Mouse (Mus musculus) inflammation-experienced regulatory T-cells, adult 16 weeks (primary cell): ENCODE data around the gene H2-Q4. TPM values are rescaled to one million over a fixed set of nuclear protein-coding genes. Genes with fewer than 3 reads are reported as not detected.

Experiments used
- polyA plus RNA-seq: library from polyadenylated mRNA; unstranded; fragments of 100-300 nt; shearing (Covaris generic); gene quantifications from one replicate; pipeline ENCODE4 v1.2.1, GENCODE M21; 2017

H2-Q4 gene
- polyA plus RNA-seq = 36.3 TPM

DNA sequence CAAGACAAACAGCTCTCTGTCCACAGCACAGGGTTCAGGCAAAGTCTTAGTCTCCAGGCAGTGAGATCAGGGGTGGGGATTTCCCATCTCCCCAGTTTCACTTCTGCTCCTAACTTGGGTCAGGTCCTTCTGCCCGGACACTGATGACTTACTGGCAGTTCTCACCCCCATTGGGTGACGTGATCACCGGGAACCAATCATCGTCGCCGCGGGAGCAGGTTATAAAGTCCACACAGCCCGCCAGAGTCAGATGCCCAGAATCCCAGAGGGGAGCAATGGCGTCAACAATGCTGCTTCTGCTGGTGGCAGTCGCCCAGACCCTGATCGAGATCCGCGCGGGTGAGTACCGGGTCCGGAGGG is at the start of gene H2-Q4:
TSS of gene H2-Q4 (plus strand) at position 249 of the 360 bp plus-strand sequence.

DNA sequence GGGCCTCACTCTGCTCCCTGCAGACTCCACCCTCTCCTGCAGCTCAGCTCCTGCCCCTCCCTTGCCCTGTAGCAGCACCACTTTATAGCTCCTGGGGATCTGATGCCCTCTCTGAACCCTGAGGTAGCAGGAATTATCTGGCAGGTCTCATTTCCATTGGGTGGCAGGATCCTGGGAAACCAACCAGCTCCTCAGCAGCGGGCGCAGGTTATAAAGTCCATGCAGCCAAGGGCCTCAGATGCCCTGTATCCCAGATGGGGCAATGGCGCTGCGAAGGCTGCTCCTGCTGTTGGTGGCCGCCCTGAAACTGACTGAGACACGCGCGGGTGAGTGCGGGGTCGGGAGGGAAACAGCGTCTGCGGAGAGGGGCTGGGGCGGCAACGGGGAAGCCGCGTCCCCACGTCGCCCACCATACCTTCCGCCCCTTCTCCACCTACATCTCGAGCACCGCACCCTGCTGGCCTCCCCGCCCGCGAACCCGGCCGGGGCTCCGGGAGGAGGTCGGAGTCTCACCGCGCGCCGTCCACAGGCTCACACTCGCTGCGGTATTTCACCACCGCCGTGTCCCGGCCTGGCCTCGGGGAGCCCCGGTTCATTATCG is 37.2 kb upstream of the H2-Q4 start, which contains the start of gene H2-Q2:
TSS of gene H2-Q2 (plus strand) at position 172 of the 601 bp plus-strand sequence.

DNA sequence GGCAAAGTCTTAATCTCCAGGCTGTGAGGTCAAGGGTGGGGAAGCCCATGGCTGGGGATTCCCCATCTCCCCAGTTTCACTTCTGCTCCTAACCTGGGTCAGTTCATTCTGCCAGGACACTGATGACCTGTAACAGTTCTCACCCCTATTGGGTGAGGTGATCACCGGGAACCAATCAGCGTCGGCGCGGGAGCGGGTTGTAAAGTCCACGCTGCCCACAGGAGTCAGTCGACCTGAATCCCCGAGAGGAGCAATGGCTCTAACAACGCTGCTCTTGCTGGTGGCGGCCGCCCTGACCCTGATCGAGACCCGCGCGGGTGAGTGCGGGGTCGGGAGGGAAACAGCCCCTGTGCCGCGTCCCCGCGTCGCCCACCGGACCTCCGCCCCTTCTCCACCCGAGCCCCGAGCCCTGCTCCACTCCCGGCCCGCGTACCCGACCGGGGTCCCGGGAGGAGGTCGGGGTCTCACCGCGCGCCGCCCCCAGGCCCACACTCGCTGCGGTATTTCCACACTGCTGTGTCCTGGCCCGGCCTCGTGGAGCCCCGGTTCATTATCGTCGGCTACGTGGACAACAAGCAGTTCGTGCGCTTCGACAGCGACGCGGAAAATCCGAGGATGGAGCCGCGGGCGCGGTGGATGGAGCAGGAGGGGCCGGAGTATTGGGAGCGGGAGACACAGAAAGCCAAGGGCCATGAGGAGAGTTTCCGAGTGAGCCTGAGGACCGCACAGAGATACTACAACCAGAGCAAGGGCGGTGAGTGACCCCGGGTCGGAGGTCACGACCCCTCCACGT is 45.4 kb downstream of the H2-Q4 start, which contains the start of gene H2-Q6:
TSS of gene H2-Q6 (plus strand) at position 227 of the 793 bp plus-strand sequence.

Other genes starting within 250 kb of the H2-Q4 start
- gene Apom, start 247.6 kb upstream of the H2-Q4 start, polyA plus RNA-seq = not detected
- 48.9 TPM for gene Bag6, start 244.4 kb upstream of the H2-Q4 start, polyA plus RNA-seq
- gene Prrc2a, start 214.7 kb upstream of the H2-Q4 start, polyA plus RNA-seq = 17.8 TPM
- gene Aif1, start 203.5 kb upstream of the H2-Q4 start, polyA plus RNA-seq = 7.4 TPM
- gene Lst1, start 191.2 kb upstream of the H2-Q4 start, polyA plus RNA-seq = 9.5 TPM
- gene Ltb, start 185.2 kb upstream of the H2-Q4 start, polyA plus RNA-seq = 1,703 TPM
- 46.9 TPM for gene Tnf, start 177.6 kb upstream of the H2-Q4 start, polyA plus RNA-seq
- 140 TPM for gene Lta, start 174.3 kb upstream of the H2-Q4 start, polyA plus RNA-seq
- gene Gm16181, start 158.8 kb upstream of the H2-Q4 start, polyA plus RNA-seq = 1.6 TPM
- 8.7 TPM for gene Atp6v1g2, start 146.0 kb upstream of the H2-Q4 start, polyA plus RNA-seq
- gene Nfkbil1, start 143.8 kb upstream of the H2-Q4 start, polyA plus RNA-seq = 23.1 TPM
- 257 TPM for gene Ddx39b, start 137.9 kb upstream of the H2-Q4 start, polyA plus RNA-seq
- 7,111 TPM for gene H2-D1, start 116.9 kb upstream of the H2-Q4 start, polyA plus RNA-seq
- gene H2-Q1, start 59.2 kb upstream of the H2-Q4 start, polyA plus RNA-seq = 0.34 TPM
- 20.6 TPM for gene H2-Q2, start 37.4 kb upstream of the H2-Q4 start, polyA plus RNA-seq
- 1,066 TPM for gene H2-Q6, start 45.2 kb downstream of the H2-Q4 start, polyA plus RNA-seq
- gene H2-Q7, start 59.5 kb downstream of the H2-Q4 start, polyA plus RNA-seq = 2,802 TPM
- gene H2-Q10, start 90.5 kb downstream of the H2-Q4 start, polyA plus RNA-seq = 30.8 TPM
- gene Pou5f1, start 126.4 kb downstream of the H2-Q4 start, polyA plus RNA-seq = 0.22 TPM
- gene Tcf19, start 137.2 kb downstream of the H2-Q4 start, polyA plus RNA-seq = 22.1 TPM
- gene Cchcr1, start 137.5 kb downstream of the H2-Q4 start, polyA plus RNA-seq = 13.2 TPM
- not detected for gene Psors1c2, start 153.6 kb downstream of the H2-Q4 start, polyA plus RNA-seq
- gene Cdsn, start 172.5 kb downstream of the H2-Q4 start, polyA plus RNA-seq = not detected
- gene 2300002M23Rik, start 187.8 kb downstream of the H2-Q4 start, polyA plus RNA-seq = not detected
- gene Sfta2, start 221.9 kb downstream of the H2-Q4 start, polyA plus RNA-seq = not detected
- gene Gm9573, start 247.0 kb downstream of the H2-Q4 start, polyA plus RNA-seq = not detected